Mouse (Mus musculus) midbrain, postnatal 0 days (tissue): ENCODE measurements around the gene Astn2. TPM values are rescaled to one million over a fixed set of nuclear protein-coding genes. Genes with fewer than 3 reads are reported as not detected.

ENCODE experiments used
- ATAC-seq: fragments of 200-750 bp; cut with Nextera tagmentation; 2 replicates; pipeline ENCODE4 v1.8.0; 2017; ENCODE audit warnings: moderate number of reproducible peaks, mild to moderate bottlenecking, moderate TSS enrichment, moderate library complexity; ENCODE audit not compliant: low FRiP score
- DNase-seq: peaks from one replicate; pipeline ENCODE4 v3.0.0-alpha.2; 2015; ENCODE audit warnings: low spot score
- H3K27ac ChIP-seq: fragments of 300-500 bp; sonication (generic); 2 replicates; pipeline ENCODE4 v1.5.1; 2014; ENCODE audit warnings: low read depth, mild to moderate bottlenecking, low read length, mixed read lengths
- H3K27me3 ChIP-seq: fragments of 300-500 bp; sonication (generic); 2 replicates; pipeline ENCODE4 v1.6.1; 2014; ENCODE audit warnings: low read length, control low read depth, mixed read lengths; ENCODE audit not compliant: insufficient read depth
- H3K36me3 ChIP-seq: fragments of 300-500 bp; sonication (generic); 2 replicates; pipeline ENCODE4 v1.6.1; 2014; ENCODE audit warnings: low read length, control low read depth, mixed read lengths; ENCODE audit not compliant: insufficient read depth
- H3K4me1 ChIP-seq: fragments of 300-500 bp; sonication (generic); 2 replicates; pipeline ENCODE4 v1.6.1; 2014; ENCODE audit warnings: mild to moderate bottlenecking, control low read depth, antibody characterized with exemption, low read length, mixed read lengths; ENCODE audit not compliant: insufficient read depth
- H3K4me2 ChIP-seq: fragments of 300-500 bp; sonication (generic); 2 replicates; pipeline ENCODE4 v1.6.1; 2014; ENCODE audit warnings: low read depth, mild to moderate bottlenecking, low read length, mixed read lengths; ENCODE audit not compliant: poor library complexity, severe bottlenecking
- H3K4me3 ChIP-seq: fragments of 300-500 bp; sonication (generic); 2 replicates; pipeline ENCODE4 v1.5.1; 2014; ENCODE audit warnings: low read depth, mild to moderate bottlenecking, low read length, moderate library complexity
- H3K9ac ChIP-seq: fragments of 300-500 bp; sonication (generic); replicated peaks from 2 replicates; pipeline ENCODE4 v1.6.1; 2014; ENCODE audit warnings: mild to moderate bottlenecking, low read length, moderate library complexity, mixed read lengths; ENCODE audit not compliant: poor library complexity, severe bottlenecking
- H3K9me3 ChIP-seq: fragments of 300-500 bp; sonication (generic); 2 replicates; pipeline ENCODE4 v1.6.1; 2016; ENCODE audit warnings: low read length, control low read depth
- CTCF ChIP-seq: IDR thresholded peaks from 2 replicates; pipeline ENCODE4 v1.5.1; 2016; ENCODE audit warnings: antibody characterized with exemption, mild to moderate bottlenecking
- WGBS: fragments of 180-500 bp; shearing (Covaris S2); extraction: QIAGEN DNeasy Blood & Tissue Kit; methylation state at CpG from one replicate; pipeline ENCODE4 v1.1.7; 2014; 5-methylcytosine and 5-hydroxymethylcytosine counted together
- polyA plus RNA-seq: library from polyadenylated mRNA; unstranded; fragments of >200 nt; fragmentation: Nextera tagmentation; extraction: Ambion mirVana; gene quantifications from 2 replicates; pipeline ENCODE4 v1.2.1, GENCODE M21; 2015
- total RNA-seq: library from RNA; depleted of rRNA; stranded (reverse); fragments of >200 nt; gene quantifications from 2 replicates; pipeline ENCODE4 v1.2.3, GENCODE M21; 2014

Astn2 gene
- total and polyA plus RNA-seq, 2 experiments from 2014 or later: 2.5 to 34.9 TPM

GRCm38 (mm10) chr4:65610896-65611295 lies 793.5 kb downstream of the Astn2 start:
- Histone ChIP-seq H3K4me2 (no peak overlapping the region), H3K36me3 (peaks cover 23% of the 10 kb centered on the region), H3K9ac (no peak overlapping the region), H3K4me3 (no peak overlapping the region), H3K27me3 (no peaks in the 10 kb centered on the region), H3K27ac (no peak overlapping the region), H3K4me1 (peaks cover 18% of the 10 kb centered on the region; the same call in 1 of the 2 replicates), H3K9me3 (no peaks in the 10 kb centered on the region)
- no peak for TF ChIP-seq CTCF
- 66% methylated on average over 6 of the region's 6 CpGs for WGBS
- no peak for DNase-seq
- no peak for ATAC-seq

- no peak overlapping the region for H3K4me3 ChIP-seq
- ATAC-seq: no peak
- peaks cover 18% of the 10 kb centered on the region; the same call in 1 of the 2 replicates for H3K4me1 ChIP-seq
- peak; percentile 12 for DNase-seq
- no peak overlapping the region for H3K27ac ChIP-seq
- peaks cover 23% of the 10 kb centered on the region for H3K36me3 ChIP-seq
- WGBS: 80% methylated on average over 5 of the region's 5 CpGs
- no peaks in the 10 kb centered on the region for H3K9me3 ChIP-seq
- H3K9ac ChIP-seq: no peak overlapping the region
- no peak for TF ChIP-seq CTCF
- H3K4me2 ChIP-seq: no peak overlapping the region
- no peaks in the 10 kb centered on the region for H3K27me3 ChIP-seq
These were observed 794.1 kb downstream of the Astn2 start for GRCm38 (mm10) chr4:65610329-65610728.

- H3K4me1 ChIP-seq: peaks cover 18% of the 10 kb centered on the region; the same call in 1 of the 2 replicates
- no peaks in the 10 kb centered on the region for H3K27me3 ChIP-seq
- no peak overlapping the region for H3K4me3 ChIP-seq
- ATAC-seq: no peak
- H3K9me3 ChIP-seq: no peaks in the 10 kb centered on the region
- TF ChIP-seq CTCF: no peak
- H3K9ac ChIP-seq: no peak overlapping the region
- 97% methylated on average over 4 of the region's 4 CpGs for WGBS
- H3K4me2 ChIP-seq: no peak overlapping the region
- peaks cover 4% of the 10 kb centered on the region for H3K36me3 ChIP-seq
- no peak overlapping the region for H3K27ac ChIP-seq
- DNase-seq: no peak
These were observed 796.3 kb downstream of the Astn2 start for GRCm38 (mm10) chr4:65608112-65608511.

- no peaks in the 10 kb centered on the region for H3K36me3 ChIP-seq
- TF ChIP-seq CTCF: no peak
- no peak for ATAC-seq
- H3K9me3 ChIP-seq: no peaks in the 10 kb centered on the region
- DNase-seq: no peak
- WGBS: 86% methylated on average over 10 of the region's 10 CpGs
- H3K9ac ChIP-seq: no peak overlapping the region
- no peaks in the 10 kb centered on the region for H3K27me3 ChIP-seq
- no peak overlapping the region for H3K27ac ChIP-seq
- peak overlapping the region; percentile 61; the same call in 1 of the 2 replicates for H3K4me3 ChIP-seq
- H3K4me1 ChIP-seq: peaks cover 18% of the 10 kb centered on the region; the same call in 1 of the 2 replicates
- peak overlapping the region; percentile 67 for H3K4me2 ChIP-seq
These were observed 797.2 kb downstream of the Astn2 start for GRCm38 (mm10) chr4:65607184-65607631.

- peak; percentile 92 for ATAC-seq
- H3K27ac ChIP-seq: peak overlapping the region; percentile 80
- peak overlapping the region; percentile 79 for H3K9ac ChIP-seq
- no peaks in the 10 kb centered on the region for H3K36me3 ChIP-seq
- TF ChIP-seq CTCF: no peak
- peak; percentile 62 for DNase-seq
- H3K4me1 ChIP-seq: peaks cover 13% of the 10 kb centered on the region; the same call in 1 of the 2 replicates
- WGBS: under 1% methylated on average over 21 of the region's 21 CpGs
- H3K9me3 ChIP-seq: no peaks in the 10 kb centered on the region
- no peaks in the 10 kb centered on the region for H3K27me3 ChIP-seq
- H3K4me3 ChIP-seq: peak overlapping the region; percentile 61
- peak overlapping the region; percentile 67 for H3K4me2 ChIP-seq
These were observed 799.2 kb downstream of the Astn2 start for GRCm38 (mm10) chr4:65605151-65605702.

- DNase-seq (peak; percentile 97), ATAC-seq (peak; percentile 97)
- H3K36me3 ChIP-seq: no peaks in the 10 kb centered on the region
- H3K4me3 ChIP-seq: peak within 1 kb of the TSS; percentile 61
- H3K27me3 ChIP-seq: no peaks in the 10 kb centered on the region
- H3K4me1 ChIP-seq: 0 out of 2 replicates have a peak, but pooled peaks cover 12% of the 10 kb centered on the region
- 3% methylated on average over 32 of the region's 33 CpGs for WGBS
- no peak for TF ChIP-seq CTCF
- H3K9me3 ChIP-seq: no peaks in the 10 kb centered on the region
- H3K4me2 ChIP-seq: peak within 1 kb of the TSS; percentile 67
- H3K27ac ChIP-seq: peak within 1 kb of the TSS; percentile 80
- H3K9ac ChIP-seq: peak within 1 kb of the TSS; percentile 79
These were observed 799.8 kb downstream of the Astn2 start, which contains the start of gene Trim32 for GRCm38 (mm10) chr4:65604504-65605150. Gene Trim32, plus strand, starts transcription at chr4:65604986.
